16 mouse cellular contexts compared by ENCODE assay signal in genomic region chr4:123732163-123732910, GRCm38 (mm10). TPM values are rescaled to one million over a fixed set of nuclear protein-coding genes. Genes with fewer than 3 reads are reported as not detected.
DNase-seq lines count a peak whose midpoint lies in the region; ATAC-seq lines count a peak whose summit lies in the region.
"Had no signal": no experiment of that assay in that cellular context is flagged by ENCODE, and none has a peak within 500 bp of the region (broad histone marks: within the 10 kb centered on the region; RNA-seq: fewer than 3 reads in every experiment).

No protein-coding gene starts in this region.

- WGBS in kidney, embryonic 16.5 days, result 92% methylated on average over 4 of the region's 4 CpGs
- 86% methylated on average over 4 of the region's 4 CpGs for WGBS in intestine, embryonic 15.5 days

- no peaks in the 10 kb centered on the region for H3K4me1 ChIP-seq in kidney, embryonic 16.5 days (ENCODE audit: insufficient read depth, low read length)
- no peaks in the 10 kb centered on the region for H3K4me1 ChIP-seq in intestine, embryonic 15.5 days (replicated peaks)
- H3K4me1 ChIP-seq: embryonic facial prominence, embryonic 13.5 days; limb, embryonic 15.5 days; neural tube, embryonic 15.5 days had no signal

- ATAC-seq in kidney, embryonic 16.5 days (ENCODE audit: low FRiP score, low TSS enrichment), result 0 out of 2 replicates have a peak, but pooled peaks have one; percentile 9
- no peak for ATAC-seq in megakaryocyte-erythroid progenitor cell, adult 5-6 weeks (replicated peaks; ENCODE audit: low FRiP score, low TSS enrichment, poor library complexity, severe bottlenecking)
- no peak for ATAC-seq in intestine, embryonic 15.5 days
- ATAC-seq: inflammation-experienced regulatory T-cells, adult 6 months had no signal

- no peak overlapping the region for H3K4me2 ChIP-seq in kidney, embryonic 16.5 days (replicated peaks; ENCODE audit: low read depth, low read length)
- no peak overlapping the region for H3K4me2 ChIP-seq in intestine, embryonic 15.5 days (replicated peaks)
- H3K4me2 ChIP-seq: embryonic facial prominence, embryonic 13.5 days; limb, embryonic 15.5 days; neural tube, embryonic 15.5 days had no signal

- peaks cover 21% of the 10 kb centered on the region for H3K36me3 ChIP-seq in kidney, embryonic 16.5 days (ENCODE audit: insufficient read depth, low read length)
- peaks cover 14% of the 10 kb centered on the region for H3K36me3 ChIP-seq in intestine, embryonic 15.5 days

- H3K27ac ChIP-seq in kidney, embryonic 16.5 days (ENCODE audit: low read length), result no peak overlapping the region
- no peak overlapping the region for H3K27ac ChIP-seq in intestine, embryonic 15.5 days
- H3K27ac ChIP-seq: embryonic facial prominence, embryonic 13.5 days; limb, embryonic 15.5 days; neural tube, embryonic 15.5 days had no signal

- no peaks in the 10 kb centered on the region for H3K27me3 ChIP-seq in kidney, embryonic 16.5 days (ENCODE audit: insufficient read depth, low read length)
- no peaks in the 10 kb centered on the region for H3K27me3 ChIP-seq in intestine, embryonic 15.5 days (replicated peaks)
- H3K27me3 ChIP-seq: CH12.LX; embryonic facial prominence, embryonic 13.5 days; limb, embryonic 15.5 days; megakaryocyte, embryonic 14.5 days; neural tube, embryonic 15.5 days had no signal

- H3K9ac ChIP-seq in kidney, embryonic 16.5 days (replicated peaks; ENCODE audit: low read length), result no peak overlapping the region
- no peak overlapping the region for H3K9ac ChIP-seq in intestine, embryonic 15.5 days
- H3K9ac ChIP-seq: embryonic facial prominence, embryonic 13.5 days; limb, embryonic 15.5 days; neural tube, embryonic 15.5 days had no signal

- H3K9me3 ChIP-seq in kidney, embryonic 16.5 days (ENCODE audit: low read length), result no peaks in the 10 kb centered on the region
- no peaks in the 10 kb centered on the region for H3K9me3 ChIP-seq in intestine, embryonic 15.5 days
- H3K9me3 ChIP-seq: embryonic facial prominence, embryonic 13.5 days; limb, embryonic 15.5 days; neural tube, embryonic 15.5 days had no signal

- DNase-seq in kidney, adult 9 months, result no peak
- DNase-seq in 416B (ENCODE audit: low read depth), result peak; percentile 24
- DNase-seq in brain, adult 2 months (ENCODE audit: low read depth, low spot score), result peak; percentile 92
- peak; percentile 71 to 75 for DNase-seq in cerebellum, postnatal 14 days
- DNase-seq: adrenal gland, postnatal 14 days; thymus, adult 2 months had no signal

- H3K4me3 ChIP-seq in kidney, embryonic 16.5 days (ENCODE audit: low read length), result no peak overlapping the region
- no peak overlapping the region for H3K4me3 ChIP-seq in intestine, embryonic 15.5 days (replicated peaks)
- H3K4me3 ChIP-seq: embryonic facial prominence, embryonic 13.5 days; limb, embryonic 15.5 days; megakaryocyte, embryonic 14.5 days; neural tube, embryonic 15.5 days had no signal

RNA-seq across cellular contexts. Expression of gene Ndufs5, which starts 14.3 kb away (rescaled TPM):
- polyA plus RNA-seq in kidney, embryonic 16.5 days (2015; fragmentation: Nextera tagmentation; extraction: Ambion mirVana), result 290 and 298 TPM in 2 replicates
- 163 and 168 TPM in 2 replicates for total RNA-seq in megakaryocyte-erythroid progenitor cell, adult 5-6 weeks (2014; fragmentation: Nextera tagmentation)
- total RNA-seq in megakaryocyte-erythroid progenitor cell, adult 5-6 weeks (2017), result 121 and 189 TPM in 2 replicates
- polyA plus RNA-seq in intestine, embryonic 15.5 days (2015; fragmentation: Nextera tagmentation; extraction: Ambion mirVana), result 304 and 312 TPM in 2 replicates

RNA-seq across cellular contexts. Expression of gene Akirin1, which starts 17.8 kb away (rescaled TPM):
- polyA plus RNA-seq in kidney, embryonic 16.5 days (2015; fragmentation: Nextera tagmentation; extraction: Ambion mirVana), result 42.3 and 42.7 TPM in 2 replicates
- total RNA-seq in megakaryocyte-erythroid progenitor cell, adult 5-6 weeks (2014; fragmentation: Nextera tagmentation), result 27.4 and 34.6 TPM in 2 replicates
- total RNA-seq in megakaryocyte-erythroid progenitor cell, adult 5-6 weeks (2017), result 16.7 and 20.1 TPM in 2 replicates
- 40.6 and 45.4 TPM in 2 replicates for polyA plus RNA-seq in intestine, embryonic 15.5 days (2015; fragmentation: Nextera tagmentation; extraction: Ambion mirVana)

RNA-seq across cellular contexts. Expression of gene Macf1, which starts 48.2 kb away (rescaled TPM):
- polyA plus RNA-seq in kidney, embryonic 16.5 days (2015; fragmentation: Nextera tagmentation; extraction: Ambion mirVana), result 37.1 and 38.1 TPM in 2 replicates
- total RNA-seq in megakaryocyte-erythroid progenitor cell, adult 5-6 weeks (2014; fragmentation: Nextera tagmentation), result 101 and 139 TPM in 2 replicates
- 111 and 173 TPM in 2 replicates for total RNA-seq in megakaryocyte-erythroid progenitor cell, adult 5-6 weeks (2017)
- polyA plus RNA-seq in intestine, embryonic 15.5 days (2015; fragmentation: Nextera tagmentation; extraction: Ambion mirVana), result 28.0 and 28.9 TPM in 2 replicates

RNA-seq across cellular contexts. Expression of gene Rhbdl2, which starts 55.3 kb away (rescaled TPM):
- polyA plus RNA-seq in kidney, embryonic 16.5 days (2015; fragmentation: Nextera tagmentation; extraction: Ambion mirVana), result 6.8 and 7.2 TPM in 2 replicates
- total RNA-seq in megakaryocyte-erythroid progenitor cell, adult 5-6 weeks (2014; fragmentation: Nextera tagmentation), result not detected in 2 replicates
- not detected in 2 replicates for total RNA-seq in megakaryocyte-erythroid progenitor cell, adult 5-6 weeks (2017)
- 2.9 TPM in 2 replicates for polyA plus RNA-seq in intestine, embryonic 15.5 days (2015; fragmentation: Nextera tagmentation; extraction: Ambion mirVana)
- total RNA-seq: CH12.LX; gastrocnemius, adult 8-10 months had no signal
